Mouse (Mus musculus) erythroblast, embryonic 14.5 days (primary cell): Measurements from ENCODE around the gene Fam126a. TPM values are rescaled to one million over a fixed set of nuclear protein-coding genes. Genes with fewer than 3 reads are reported as not detected.

Experiments used
- H3K27me3 ChIP-seq: 2 replicates; pipeline ENCODE4 v1.6.1; 2012; ENCODE audit warnings: inconsistent platforms; ENCODE audit not compliant: control insufficient read depth
- H3K36me3 ChIP-seq: 2 replicates; pipeline ENCODE4 v1.6.1; 2012; ENCODE audit warnings: mild to moderate bottlenecking, inconsistent platforms; ENCODE audit not compliant: control insufficient read depth
- H3K4me1 ChIP-seq: 2 replicates; pipeline ENCODE4 v1.6.1; 2012; ENCODE audit warnings: inconsistent platforms; ENCODE audit not compliant: control insufficient read depth
- H3K4me3 ChIP-seq: replicated peaks from 2 replicates; pipeline ENCODE3; 2012; ENCODE audit warnings: moderate library complexity, mild to moderate bottlenecking, inconsistent platforms
- H3K9me3 ChIP-seq: 2 replicates; pipeline ENCODE4 v1.6.1; 2012; ENCODE audit warnings: low read length, inconsistent platforms, mixed read lengths; ENCODE audit not compliant: control insufficient read depth
- GATA1 ChIP-seq: IDR thresholded peaks from 2 replicates; pipeline ENCODE4 v1.6.1; 2012; ENCODE audit warnings: low read length, inconsistent platforms, mixed read lengths
- TAL1 ChIP-seq: IDR thresholded peaks from 3 replicates; pipeline ENCODE4 v1.6.1; 2012; ENCODE audit warnings: low read length, inconsistent platforms, mixed read lengths
- polyA plus RNA-seq: library from polyadenylated mRNA; stranded (reverse); fragments of >175 nt; gene quantifications from 2 replicates; pipeline ENCODE4 v1.2.3, GENCODE M21; 2012

Fam126a gene
- polyA plus RNA-seq, 1 experiment, result 3.5 TPM

GRCm38 (mm10) chr5:24029331-24029771 lies 1.1 kb downstream of the Fam126a start:
- Histone ChIP-seq H3K4me1 (peaks cover 48% of the 10 kb centered on the region), H3K4me3 (peak overlapping the region; percentile 100), H3K36me3 (peaks cover 44% of the 10 kb centered on the region), H3K27me3 (no peaks in the 10 kb centered on the region), H3K9me3 (no peaks in the 10 kb centered on the region)
- TF ChIP-seq TAL1, result no peak
- TF ChIP-seq GATA1, result no peak

GRCm38 (mm10) chr5:24024957-24025356 lies 5.5 kb downstream of the Fam126a start:
- H3K4me3 ChIP-seq, result no peak overlapping the region
- peaks cover 40% of the 10 kb centered on the region for H3K4me1 ChIP-seq
- H3K36me3 ChIP-seq, result peaks cover 73% of the 10 kb centered on the region
- no peaks in the 10 kb centered on the region for H3K27me3 ChIP-seq
- TF ChIP-seq GATA1 (no peak), TAL1 (no peak)
- H3K9me3 ChIP-seq, result no peaks in the 10 kb centered on the region

GRCm38 (mm10) chr5:24023226-24023625 lies 7.3 kb downstream of the Fam126a start:
- Histone ChIP-seq H3K9me3 (no peaks in the 10 kb centered on the region), H3K4me3 (no peak overlapping the region), H3K27me3 (no peaks in the 10 kb centered on the region), H3K4me1 (peaks cover 35% of the 10 kb centered on the region), H3K36me3 (peaks cover 76% of the 10 kb centered on the region)
- TF ChIP-seq TAL1 (no peak), GATA1 (no peak)

GRCm38 (mm10) chr5:24021683-24022082 lies 8.8 kb downstream of the Fam126a start:
- TF ChIP-seq TAL1 (no peak), GATA1 (no peak)
- Histone ChIP-seq H3K9me3 (peaks cover 7% of the 10 kb centered on the region), H3K4me1 (peaks cover 29% of the 10 kb centered on the region), H3K27me3 (no peaks in the 10 kb centered on the region), H3K4me3 (no peak overlapping the region), H3K36me3 (peaks cover 74% of the 10 kb centered on the region)

GRCm38 (mm10) chr5:24020380-24020779 lies 10.1 kb downstream of the Fam126a start:
- TF ChIP-seq TAL1 (no peak), GATA1 (no peak)
- H3K27me3 ChIP-seq, result no peaks in the 10 kb centered on the region
- H3K36me3 ChIP-seq, result peaks cover 70% of the 10 kb centered on the region
- H3K4me1 ChIP-seq, result peaks cover 28% of the 10 kb centered on the region
- H3K9me3 ChIP-seq, result peaks cover 7% of the 10 kb centered on the region
- no peak overlapping the region for H3K4me3 ChIP-seq

- Histone ChIP-seq H3K4me3 (no peak overlapping the region), H3K27me3 (no peaks in the 10 kb centered on the region), H3K4me1 (peaks cover 24% of the 10 kb centered on the region), H3K36me3 (peaks cover 63% of the 10 kb centered on the region), H3K9me3 (peaks cover 7% of the 10 kb centered on the region)
- TF ChIP-seq GATA1 (no peak), TAL1 (no peak)
Measured at GRCm38 (mm10) chr5:24019341-24020185, 10.9 kb downstream of the Fam126a start.

GRCm38 (mm10) chr5:24018621-24019261 lies 11.7 kb downstream of the Fam126a start:
- Histone ChIP-seq H3K36me3 (peaks cover 68% of the 10 kb centered on the region), H3K4me1 (peaks cover 28% of the 10 kb centered on the region), H3K9me3 (peaks cover 7% of the 10 kb centered on the region), H3K4me3 (no peak overlapping the region), H3K27me3 (no peaks in the 10 kb centered on the region)
- TF ChIP-seq TAL1 (no peak), GATA1 (no peak)

GRCm38 (mm10) chr5:24016912-24017311 lies 13.6 kb downstream of the Fam126a start:
- H3K4me1 ChIP-seq, result peaks cover 27% of the 10 kb centered on the region
- TF ChIP-seq GATA1 (no peak), TAL1 (no peak)

GRCm38 (mm10) chr5:24013338-24014003 lies 17.0 kb downstream of the Fam126a start:
- Histone ChIP-seq H3K4me1 (peaks cover 15% of the 10 kb centered on the region), H3K9me3 (peaks cover 7% of the 10 kb centered on the region), H3K36me3 (peaks cover 50% of the 10 kb centered on the region), H3K27me3 (no peaks in the 10 kb centered on the region), H3K4me3 (no peak overlapping the region)
- no peak for TF ChIP-seq TAL1
- TF ChIP-seq GATA1, result no peak

More at GRCm38 (mm10) chr5:24016912-24017311, 13.6 kb downstream of the Fam126a start:
- Histone ChIP-seq H3K27me3 (no peaks in the 10 kb centered on the region), H3K36me3 (peaks cover 66% of the 10 kb centered on the region), H3K4me3 (no peak overlapping the region), H3K9me3 (peaks cover 7% of the 10 kb centered on the region)
